Mouse (Mus musculus) myocyte (in vitro differentiated cells): ENCODE results near the gene Tet3.
A peak's percentile ranks its signal among the peaks of the same experiment; 100 is the strongest.

Experiments used
- CEBPB ChIP-seq: IDR thresholded peaks from 2 replicates; pipeline ENCODE4 v1.6.1; 2011; ENCODE audit warnings: mild to moderate bottlenecking, moderate library complexity; ENCODE audit not compliant: poor library complexity, insufficient read depth, severe bottlenecking
- MAX ChIP-seq: IDR thresholded peaks from one replicate; pipeline ENCODE4 v1.6.1; 2011; ENCODE audit warnings: low read depth, mild to moderate bottlenecking, control low read depth
- MYOD1 ChIP-seq, 3 experiments: IDR thresholded peaks; one replicate each; pipeline ENCODE4 v1.6.1; 2011; ENCODE audit warnings: control low read depth in 2 of 3, low read depth in 2 of 3, mild to moderate bottlenecking in 2 of 3, moderate library complexity in 1 of 3; ENCODE audit not compliant: insufficient read length in 2 of 3, control insufficient read depth in 1 of 3
- POLR2A ChIP-seq: IDR thresholded peaks from one replicate; pipeline ENCODE4 v1.6.1; 2011; ENCODE audit warnings: low read depth, mild to moderate bottlenecking, control low read depth, moderate library complexity; ENCODE audit not compliant: insufficient read length
- POLR2AphosphoS2 ChIP-seq: IDR thresholded peaks from one replicate; pipeline ENCODE4 v1.6.1; 2011; ENCODE audit warnings: low read depth, control low read depth; ENCODE audit not compliant: insufficient read length
- TCF12 ChIP-seq: IDR thresholded peaks from one replicate; pipeline ENCODE4 v1.6.1; 2011; ENCODE audit warnings: mild to moderate bottlenecking, control low read depth; ENCODE audit not compliant: poor library complexity, insufficient read depth, severe bottlenecking
- USF1 ChIP-seq: IDR thresholded peaks from one replicate; pipeline ENCODE4 v1.6.1; 2011; ENCODE audit warnings: low read depth, mild to moderate bottlenecking, control low read depth, moderate library complexity

DNA sequence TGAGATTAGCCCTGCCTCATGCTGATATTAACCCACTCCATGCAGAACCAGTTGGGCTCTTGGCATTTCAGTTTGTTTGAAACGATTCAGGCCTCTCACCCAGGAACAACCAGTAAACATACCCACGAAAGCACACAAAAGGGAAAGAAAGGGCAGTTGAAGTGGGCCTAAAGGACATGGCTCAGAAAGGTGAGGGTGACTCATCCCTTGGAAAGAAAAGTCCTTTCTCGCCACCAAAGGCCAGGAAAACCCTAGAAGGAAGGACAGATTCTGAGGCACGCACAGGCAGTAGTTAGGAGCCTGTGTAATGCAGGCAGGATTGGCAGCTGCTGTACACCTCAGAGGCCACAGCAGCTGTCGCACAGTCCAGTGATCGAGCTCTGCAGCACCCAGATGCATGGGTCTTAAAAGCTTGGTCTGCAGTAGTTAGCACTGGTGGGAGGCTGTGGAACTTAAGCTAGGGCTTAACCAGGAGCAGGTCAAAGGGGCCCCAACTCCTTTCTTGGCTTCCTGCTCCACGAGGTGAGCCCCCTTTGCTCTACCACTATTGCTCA, 53.3 kb downstream of the Tet3 start:
- no peak for TF ChIP-seq POLR2A
- no peak for TF ChIP-seq MAX
- TF ChIP-seq USF1: no peak
- peak; percentile 26 for TF ChIP-seq TCF12
- TF ChIP-seq CEBPB: no peak
- peak; percentile 79 to 99 (median 93) for TF ChIP-seq MYOD1 (IDR thresholded peaks at IDR 0.05; ENCODE audit: control insufficient read depth in 1 of 3, insufficient read length in 2 of 3, low read depth in 2 of 3)
- TF ChIP-seq POLR2AphosphoS2: no peak
